Mouse (Mus musculus): ENCODE data around the gene Tmem26. TPM values are rescaled to one million over a fixed set of nuclear protein-coding genes. Genes with fewer than 3 reads are reported as not detected.
"Not testable (repeated sequence)": the region's sequence is repeated elsewhere in the genome, so short reads cannot be mapped to it uniquely, and the experiment has no call there.

The Tmem26 gene
- 1 to 10 TPM; 1.9 to 3.3 TPM for total RNA-seq (2021)
- long read RNA-seq, experiment 1, result 0 reads
- long read RNA-seq, experiment 2, result 0 reads

DNA sequence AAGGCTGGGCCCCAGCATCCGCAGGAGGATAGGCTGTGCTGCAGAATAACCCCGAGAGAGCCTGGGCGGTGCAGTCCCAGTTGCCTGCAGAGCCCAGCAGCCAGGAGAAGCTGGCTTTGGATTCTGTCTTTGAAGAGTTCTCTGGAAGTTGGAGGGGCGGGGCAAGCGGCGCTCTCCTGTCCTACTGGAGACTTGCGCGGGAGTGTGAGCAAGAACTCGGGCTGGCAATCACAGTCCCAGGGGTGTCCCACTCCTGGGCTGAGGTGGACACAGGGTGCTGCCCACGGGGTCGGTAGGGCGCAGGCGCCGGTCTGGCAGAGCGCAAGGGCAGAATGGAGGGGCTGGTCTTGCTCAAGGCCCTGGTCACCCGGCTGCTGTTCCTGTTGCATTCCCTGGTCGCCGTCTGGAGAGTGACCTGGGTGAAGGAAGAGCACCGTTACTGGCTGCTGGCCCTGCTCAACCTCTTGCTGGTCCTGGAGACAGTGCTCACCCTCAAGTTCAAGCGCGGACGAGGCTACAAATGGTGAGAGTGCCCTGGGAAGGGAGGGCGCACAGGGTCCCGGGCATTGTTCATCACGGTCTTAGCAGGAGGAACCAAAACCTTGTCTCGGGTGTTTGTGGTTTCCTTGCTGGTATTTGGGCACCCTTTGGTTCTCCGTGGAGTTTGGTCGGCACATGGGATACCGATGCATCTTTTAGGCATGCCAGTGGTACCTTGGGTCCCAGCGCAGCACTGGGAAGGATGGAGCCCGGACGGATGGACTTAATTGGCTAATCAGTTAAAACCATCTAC lies at the start of gene Tmem26:
Gene Tmem26 (plus strand): TSS at position 79 of the 793 bp plus-strand sequence.
- peak; percentile 25 for DNase-seq

DNA sequence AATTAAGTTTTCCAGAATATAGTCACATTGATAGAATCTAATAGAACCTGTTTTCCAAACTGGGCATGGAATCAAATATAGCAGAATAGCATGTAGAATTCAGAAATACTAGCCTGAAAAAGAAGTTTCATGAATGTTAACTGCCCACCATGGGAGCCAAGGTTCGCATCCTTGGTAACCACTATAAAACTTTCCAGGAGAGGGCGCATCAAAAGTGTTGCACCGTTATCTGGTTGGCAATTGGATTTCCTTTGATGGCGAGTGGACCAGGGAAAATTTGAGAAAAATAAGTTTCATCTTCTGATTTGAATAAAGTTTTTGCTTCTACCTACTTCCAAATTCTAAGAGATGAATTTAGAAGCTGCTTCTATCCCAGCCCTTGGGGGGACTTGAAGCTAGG lies 44.8 kb upstream of the Tmem26 start:
- DNase-seq, result no peak

DNA sequence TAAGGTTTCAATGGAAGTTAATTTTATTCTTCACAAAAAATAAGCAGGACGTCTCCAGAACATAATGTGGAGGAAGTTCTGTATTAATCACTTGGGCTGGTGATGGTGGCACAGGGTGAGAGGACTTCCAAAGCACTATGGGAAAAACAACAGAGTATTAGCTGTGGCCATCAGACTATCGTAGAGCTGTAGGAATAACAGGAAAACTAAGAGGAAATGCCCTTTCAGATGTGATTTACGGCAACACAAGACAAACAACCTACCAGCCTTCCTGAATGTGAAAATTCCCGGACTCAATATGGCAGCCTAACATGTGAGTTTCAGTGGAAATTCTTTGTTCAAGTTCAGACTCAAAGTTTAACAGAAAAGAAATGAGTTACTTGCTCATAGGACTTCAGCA lies 42.2 kb upstream of the Tmem26 start:
- DNase-seq, result no peak

DNA sequence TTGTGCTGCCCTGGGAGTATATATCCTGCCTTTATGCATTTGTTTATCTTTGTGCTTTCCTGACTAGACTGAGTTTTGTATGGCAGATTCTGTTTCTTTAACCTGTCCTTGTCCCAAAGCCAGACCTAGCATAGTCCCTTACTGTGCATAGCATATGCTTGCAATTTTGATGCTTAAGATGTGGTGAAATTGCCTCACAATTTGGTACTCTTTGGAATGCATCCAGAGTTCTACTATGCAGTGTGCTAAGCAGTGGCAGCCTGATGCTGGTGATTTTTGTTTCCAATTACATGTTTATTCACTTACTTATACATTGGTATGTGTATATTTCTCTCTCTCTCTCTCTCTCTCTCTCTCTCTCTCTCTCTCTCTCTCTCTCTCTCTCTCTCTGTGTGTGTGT lies 37.9 kb upstream of the Tmem26 start:
- DNase-seq, result no peak

DNA sequence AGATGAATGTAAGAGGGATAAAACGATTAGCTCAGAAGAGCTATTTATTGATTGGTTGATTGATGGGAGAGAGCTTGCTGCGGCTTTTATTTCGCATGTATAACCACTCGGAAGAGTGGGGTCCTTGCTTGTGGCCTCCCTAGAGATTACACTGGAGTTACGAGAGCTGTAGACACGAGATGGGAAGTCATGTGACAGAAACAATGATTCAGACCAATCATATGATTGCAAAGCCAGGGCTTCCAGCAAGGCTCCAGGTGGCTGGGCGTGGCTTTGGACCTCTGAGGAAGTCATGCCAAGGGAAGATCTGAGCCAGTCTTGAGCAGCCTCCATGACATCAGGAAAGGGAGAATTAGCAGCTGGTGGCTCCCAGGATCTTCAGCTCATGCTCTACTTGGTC lies 32.3 kb upstream of the Tmem26 start:
- no peak for DNase-seq

DNA sequence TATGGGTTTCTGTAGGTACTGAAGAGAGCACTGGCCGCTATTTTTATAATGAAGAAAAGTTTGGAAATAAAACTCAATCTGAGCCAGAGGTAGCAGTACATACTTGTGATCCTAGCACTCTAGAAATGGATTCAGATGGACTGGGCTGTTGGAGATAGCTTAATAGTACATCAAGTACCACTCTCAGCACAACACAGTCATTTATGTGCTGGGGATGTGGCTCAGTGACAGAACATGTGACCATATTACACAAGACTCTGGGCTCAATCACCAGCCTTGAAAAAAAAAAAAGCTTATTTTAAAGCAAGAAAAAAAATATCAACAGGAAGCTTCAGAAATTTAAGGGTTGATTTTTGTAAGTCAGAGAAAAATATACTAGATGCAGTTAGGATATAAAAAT lies 31.0 kb upstream of the Tmem26 start:
- no peak for DNase-seq

DNA sequence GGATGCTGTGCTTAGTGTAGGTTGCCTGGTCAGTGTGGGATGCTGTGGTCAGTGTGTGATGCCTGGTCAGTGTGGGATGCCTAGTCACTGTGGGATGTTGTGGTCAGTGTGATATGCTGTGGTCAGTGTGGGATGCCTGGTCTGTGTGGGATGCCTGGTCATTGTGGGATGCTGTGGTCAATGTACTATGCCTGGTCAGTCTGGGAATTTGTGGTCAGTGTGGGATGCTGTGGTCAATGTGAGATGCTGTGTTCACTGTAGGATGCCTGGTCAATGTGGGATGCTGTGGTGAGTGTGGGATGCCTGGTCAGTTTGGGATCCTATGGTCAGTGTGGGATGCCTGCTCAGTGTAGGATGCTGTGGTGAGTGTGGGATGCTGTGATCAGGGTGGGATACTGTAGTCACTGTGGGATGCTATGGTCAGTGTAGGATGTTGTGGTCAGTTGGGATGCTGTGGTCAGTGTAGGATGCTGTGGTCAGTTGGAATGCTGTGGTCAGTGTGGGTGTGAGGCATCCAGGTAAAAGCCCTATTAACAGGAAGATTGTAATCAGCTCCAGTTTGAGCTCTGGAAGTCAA lies 27.6 kb upstream of the Tmem26 start:
- DNase-seq, result no peak

DNA sequence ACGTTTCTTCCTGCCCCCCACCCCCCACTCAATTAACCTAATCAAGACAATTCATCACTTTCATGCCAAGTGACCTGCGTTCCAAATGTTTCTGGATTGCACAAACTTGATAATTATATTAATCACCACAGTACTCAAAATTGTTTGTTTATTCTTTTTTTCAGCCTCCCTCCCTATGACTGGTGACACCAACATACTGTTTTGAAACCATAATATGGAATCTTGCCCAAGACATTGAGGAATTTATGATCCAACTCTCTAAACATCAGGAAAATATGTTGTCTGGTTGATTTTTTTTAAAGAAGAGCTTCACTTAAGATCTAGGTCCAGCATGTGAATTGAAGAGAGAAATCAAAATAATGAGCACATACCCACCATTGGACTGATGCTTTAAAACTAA lies 19.2 kb upstream of the Tmem26 start:
- no peak for DNase-seq

DNA sequence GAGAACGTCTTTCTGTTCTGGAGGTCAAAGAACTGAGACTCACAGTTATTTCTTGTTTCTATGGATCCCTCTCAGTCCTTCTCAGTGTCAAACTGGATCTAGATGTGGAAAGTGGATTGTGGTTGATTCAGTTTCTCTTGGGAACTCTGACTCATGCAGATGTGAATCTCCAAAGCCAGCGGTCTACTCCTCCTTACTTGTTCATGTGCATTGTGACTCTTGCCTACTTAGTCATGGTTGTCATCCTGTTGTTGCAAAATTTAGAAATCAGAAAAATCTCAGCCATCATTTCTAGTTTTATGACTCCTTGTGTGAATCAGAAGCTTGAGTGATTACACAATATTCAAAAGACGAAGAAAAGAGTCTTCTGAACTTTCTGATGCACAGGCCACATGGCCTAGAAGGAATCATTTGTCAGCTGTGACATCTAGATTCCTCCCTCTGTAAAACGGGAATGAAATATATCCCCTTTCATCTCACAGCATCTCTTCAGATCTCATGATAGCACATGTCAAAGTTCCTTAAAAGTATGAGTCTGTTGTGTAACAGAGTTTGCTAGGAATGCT lies 17.9 kb upstream of the Tmem26 start:
- no peak for DNase-seq

DNA sequence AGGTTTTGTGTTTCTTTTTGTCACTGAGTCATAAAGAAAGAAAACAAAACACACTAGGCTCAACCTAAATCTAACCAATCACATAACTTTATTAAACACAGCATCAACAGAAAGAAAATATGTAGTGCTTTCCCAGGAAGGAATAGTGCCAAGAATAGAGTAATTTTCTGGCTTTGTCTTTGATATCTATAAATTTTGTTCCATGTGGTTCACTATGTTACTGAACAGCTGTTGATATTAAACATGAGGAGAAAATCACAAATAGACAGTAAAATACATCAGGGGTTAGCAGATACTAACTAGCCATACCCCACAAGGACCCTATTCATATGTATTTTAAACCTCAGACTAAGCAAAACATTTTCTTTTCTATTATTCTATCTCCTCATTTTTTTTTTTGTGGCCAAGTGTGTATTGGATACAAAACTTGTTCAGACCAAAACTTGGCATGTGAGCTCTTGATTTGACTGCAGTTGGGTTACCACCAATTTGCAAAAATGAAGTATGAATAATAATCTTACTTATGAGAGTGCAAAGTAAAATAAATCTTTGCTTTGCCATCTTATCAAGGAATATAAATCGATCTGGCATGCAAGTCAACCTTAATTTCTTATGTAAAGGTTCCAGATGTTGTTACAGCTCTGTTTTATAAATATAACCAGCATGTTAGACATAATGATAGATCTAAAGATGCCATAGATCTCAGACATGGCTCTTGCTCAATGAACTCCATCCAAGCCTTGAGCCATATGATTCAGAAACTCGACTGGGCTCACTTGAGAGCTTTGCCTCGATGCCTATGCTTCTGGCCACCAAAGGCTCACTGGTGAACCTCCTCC lies 16.2 kb upstream of the Tmem26 start:
- DNase-seq, result no peak

DNA sequence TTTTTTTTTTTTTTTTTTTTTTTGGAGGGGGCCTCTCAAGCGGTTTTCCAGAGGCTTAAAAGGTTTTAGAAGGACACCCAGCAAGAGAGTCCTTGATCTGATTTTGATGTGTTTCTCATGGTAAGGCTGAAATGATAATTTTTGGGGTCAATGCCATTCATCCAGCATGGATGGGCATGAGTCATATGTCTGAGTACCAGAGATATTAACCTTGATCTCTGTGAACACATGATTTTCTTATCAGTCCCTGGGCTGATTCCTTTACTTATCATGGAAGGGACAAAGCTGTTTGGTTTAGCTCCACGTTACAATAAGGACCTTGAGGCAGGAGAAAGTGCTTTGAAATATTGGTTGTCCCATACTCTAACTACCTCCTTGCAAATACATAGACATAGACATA lies 10.5 kb upstream of the Tmem26 start:
- DNase-seq, result no peak

DNA sequence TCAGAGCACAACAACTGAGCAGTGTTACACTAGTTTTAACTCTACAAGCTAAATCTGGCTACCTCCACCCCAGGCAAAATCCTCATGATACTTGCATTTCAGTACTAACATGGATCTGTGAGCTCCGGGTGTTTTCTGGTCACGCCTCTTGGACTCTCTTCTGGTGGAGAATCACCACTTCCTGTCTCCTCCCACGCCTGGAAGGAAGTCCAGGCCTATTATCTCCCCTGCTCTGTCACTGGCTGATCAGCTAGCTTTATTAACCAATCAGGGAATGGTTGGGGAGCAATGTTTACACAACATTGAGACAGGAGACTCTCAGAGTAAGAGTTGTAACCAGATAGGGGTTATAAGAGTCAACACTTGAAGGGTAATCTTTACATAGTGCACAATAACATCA lies 9.1 kb upstream of the Tmem26 start:
- no peak for DNase-seq

DNA sequence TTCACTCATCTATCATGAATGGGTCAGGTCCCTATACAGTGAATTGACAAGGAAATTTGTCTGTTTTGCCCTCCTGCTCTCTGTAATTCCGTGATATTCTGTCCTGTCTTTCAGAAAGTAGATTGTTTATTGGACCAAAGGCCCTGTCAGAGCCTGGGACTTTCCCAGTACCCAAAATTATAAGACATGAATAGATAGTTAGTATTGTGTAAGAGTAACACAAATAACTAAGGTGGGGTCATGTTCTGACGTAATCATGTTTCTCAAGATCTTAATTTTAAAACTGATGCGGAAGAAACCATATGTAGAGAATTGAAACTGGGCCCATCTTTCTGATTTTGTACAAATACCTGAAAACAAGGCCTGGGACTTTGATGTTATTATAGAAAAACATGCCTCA lies 8.1 kb upstream of the Tmem26 start:
- DNase-seq, result no peak

DNA sequence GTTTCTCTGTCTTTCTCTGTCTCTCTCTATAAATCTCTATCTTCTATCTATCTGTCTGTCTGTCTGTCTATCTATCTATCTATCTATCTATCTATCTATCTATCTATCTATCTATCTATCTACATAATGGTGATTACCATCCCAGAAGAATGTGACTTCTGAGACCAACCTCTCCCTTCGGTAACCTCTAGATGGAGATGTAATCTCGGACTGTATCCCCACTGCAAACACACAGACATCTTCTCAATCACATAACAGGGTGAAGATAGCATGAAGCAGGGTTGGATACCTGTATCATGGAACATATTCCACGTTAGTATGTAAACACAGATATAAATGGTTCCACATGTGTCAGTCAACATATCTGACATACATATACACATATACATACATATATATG lies 5.1 kb upstream of the Tmem26 start:
- no peak for DNase-seq

DNA sequence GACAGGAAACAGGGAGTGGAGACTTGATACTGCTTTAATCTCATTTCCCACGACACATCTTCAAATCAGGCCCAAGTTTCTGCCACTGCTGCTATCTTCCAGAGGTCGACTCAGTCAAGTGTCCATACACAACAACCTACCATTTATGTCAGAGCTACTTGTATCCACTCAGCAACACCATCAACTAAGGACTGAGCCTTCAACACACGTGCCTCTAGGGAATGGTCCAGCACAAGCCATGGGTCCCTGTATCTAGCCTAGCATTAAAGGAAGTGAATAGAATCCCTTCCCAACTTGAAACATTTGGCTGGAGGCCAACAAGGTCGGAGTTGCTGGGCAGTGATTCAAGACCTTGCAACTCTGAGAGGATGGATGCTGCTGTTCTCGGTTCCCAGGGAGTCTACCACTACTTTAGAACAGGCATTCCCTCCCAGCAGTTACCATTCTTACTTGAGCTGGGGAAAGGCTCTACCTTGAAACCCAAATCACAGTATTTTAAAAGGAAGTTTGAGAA lies 2.5 kb upstream of the Tmem26 start:
- peak; percentile 10 for DNase-seq

DNA sequence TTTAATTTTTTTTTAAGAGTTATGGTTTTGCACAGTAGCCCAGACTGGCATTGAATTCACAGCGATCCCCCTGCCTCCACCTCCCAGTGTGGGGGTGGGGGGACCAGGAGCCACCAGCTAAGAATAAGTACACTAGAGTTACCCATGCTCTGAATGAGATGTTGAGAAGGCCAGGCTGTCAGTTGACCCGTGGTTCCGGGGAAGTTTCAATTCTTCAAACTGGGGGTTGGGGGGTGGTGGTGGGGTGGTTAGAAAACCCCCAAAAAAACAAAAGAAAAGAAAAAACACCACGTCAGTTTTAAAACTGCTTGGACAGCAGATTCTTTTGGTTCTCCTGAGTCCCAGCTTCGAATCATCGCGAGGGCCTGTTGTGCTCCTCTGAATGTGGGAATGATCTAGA lies 431 bp upstream of the Tmem26 start:
- DNase-seq, result no peak

DNA sequence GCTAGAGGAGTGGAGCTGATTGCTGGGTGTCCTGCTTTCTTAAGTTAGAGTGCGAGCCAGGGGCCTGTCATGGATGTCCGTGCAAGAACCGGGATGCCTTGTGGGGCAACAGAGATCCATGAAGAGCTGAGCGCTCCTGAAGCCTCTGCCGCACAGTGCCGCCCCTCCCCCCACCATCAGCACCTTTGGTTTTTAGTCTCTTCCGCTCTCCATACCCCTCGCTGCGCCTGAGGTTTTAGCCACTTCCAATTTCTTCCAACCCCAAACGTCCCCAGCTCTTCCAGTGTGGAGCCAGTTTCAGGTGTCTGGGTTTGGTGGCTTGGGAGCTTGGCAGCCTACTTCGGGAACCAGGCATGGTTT lies 895 bp downstream of the Tmem26 start:
- DNase-seq, result peak; percentile 11

DNA sequence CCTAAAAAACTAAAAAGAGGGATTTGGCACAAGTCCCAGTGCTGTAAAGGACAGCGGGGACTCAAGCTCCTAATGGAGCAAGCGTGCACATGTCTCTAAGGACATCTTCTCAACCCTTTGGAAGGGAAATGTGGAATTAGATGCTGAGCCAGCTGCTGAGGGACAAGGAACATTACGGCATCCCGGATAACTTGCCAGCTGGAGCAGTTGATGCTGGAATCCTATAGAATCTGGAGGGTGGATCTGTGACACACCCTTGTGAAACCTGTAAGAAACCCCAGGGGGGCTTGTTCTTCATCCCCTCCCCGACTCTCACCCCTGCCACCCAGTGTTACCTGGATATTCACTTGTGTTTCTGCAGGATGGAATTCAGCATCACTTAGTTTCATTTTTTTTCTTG lies 4.0 kb downstream of the Tmem26 start:
- DNase-seq, result no peak

DNA sequence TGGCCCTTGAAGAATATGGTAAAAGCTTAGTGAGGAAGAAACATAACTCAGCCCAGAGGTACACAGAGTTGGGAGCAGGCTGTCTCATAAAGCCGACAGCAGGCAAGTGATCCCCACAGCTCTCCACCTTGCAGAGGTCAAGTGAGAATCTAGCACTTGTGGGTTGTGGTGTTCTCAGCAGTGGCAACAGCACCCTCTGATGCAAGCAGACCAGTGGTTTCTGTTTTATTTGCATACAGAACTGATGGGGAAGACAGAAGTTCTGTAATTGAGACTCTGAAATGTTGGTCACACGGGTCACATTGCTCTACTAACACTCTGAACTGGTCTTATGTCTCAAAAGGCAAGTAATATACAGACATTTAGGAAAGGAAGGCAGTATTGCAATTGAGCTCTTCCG lies 12.2 kb downstream of the Tmem26 start:
- DNase-seq, result no peak

DNA sequence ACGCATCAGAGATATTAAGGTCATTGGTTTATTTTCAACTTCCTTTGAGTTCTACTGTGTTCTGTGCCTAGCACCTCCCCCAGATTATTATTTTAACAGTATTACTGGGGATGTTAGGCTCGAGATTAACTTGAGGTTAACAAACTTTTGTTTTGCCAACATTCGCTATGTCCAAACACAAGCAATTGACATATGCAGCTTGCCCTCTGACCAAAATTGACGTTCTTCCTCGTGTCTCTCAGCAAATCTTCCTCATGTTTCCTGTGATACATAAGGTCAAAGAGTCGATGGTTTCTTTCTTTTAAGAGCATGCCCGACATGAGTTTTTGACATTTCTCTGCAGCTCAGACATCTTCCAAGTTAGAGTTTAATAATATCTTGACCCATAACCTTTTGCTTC lies 13.9 kb downstream of the Tmem26 start:
- DNase-seq, result no peak

DNA sequence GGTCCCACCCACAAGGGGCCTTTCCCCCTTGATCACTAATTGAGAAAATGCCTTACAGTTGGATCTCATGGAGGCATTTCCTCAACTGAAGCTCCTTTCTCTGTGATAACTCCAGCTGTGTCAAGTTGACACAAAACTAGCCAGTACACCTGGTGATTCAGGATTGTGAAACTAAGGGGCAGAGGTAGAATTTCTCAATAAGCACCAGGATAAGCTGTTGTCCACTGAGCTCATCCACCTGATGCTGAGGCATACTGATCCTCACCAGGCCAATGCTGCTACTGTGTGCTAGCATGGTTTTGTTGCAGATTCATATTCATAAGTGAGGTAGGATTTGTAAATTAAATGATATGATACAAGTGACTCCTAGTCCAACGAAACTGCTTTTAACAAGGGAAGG lies 15.5 kb downstream of the Tmem26 start:
- DNase-seq, result not testable (repeated sequence)

DNA sequence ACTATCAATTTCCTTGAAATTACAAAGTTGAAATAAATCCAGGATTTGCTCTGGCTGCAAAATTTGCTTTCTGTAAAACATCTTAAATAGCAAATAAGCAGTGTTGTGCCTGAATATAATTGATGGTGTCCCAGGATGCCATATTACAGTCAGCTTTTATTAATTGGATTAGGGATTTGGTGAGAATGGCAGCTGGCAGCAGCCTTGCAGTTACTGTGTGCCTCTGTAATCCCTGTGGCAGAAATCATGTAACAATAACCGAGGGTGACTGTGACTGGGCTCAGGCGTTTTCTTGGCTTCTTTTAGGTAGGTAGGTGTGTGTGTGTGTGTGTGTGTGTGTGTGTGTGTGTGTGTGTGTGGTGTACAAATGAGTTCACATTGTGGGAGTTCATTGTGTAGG lies 16.8 kb downstream of the Tmem26 start:
- DNase-seq, result no peak

DNA sequence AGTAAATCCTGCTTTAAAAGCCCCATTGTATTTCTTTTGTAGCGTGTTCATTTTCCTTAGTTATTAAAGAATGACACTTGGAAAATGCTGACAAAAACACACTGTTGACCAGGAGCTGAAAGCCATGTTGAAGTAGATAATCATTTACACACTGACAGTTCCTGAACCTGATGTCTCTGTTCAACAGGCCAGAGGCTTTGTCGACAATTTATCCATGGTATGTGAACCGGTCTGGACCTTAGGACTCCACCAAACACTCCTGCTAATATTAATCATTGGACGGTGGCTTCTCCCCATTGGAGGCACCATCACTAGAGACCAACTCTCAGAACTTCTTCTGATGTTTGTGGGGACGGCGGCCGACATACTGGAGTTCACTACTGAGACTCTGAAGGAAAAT lies 27.5 kb downstream of the Tmem26 start:
- no peak for DNase-seq

Measured in gastrocnemius, postnatal 10 days (tissue).